10 mouse cellular contexts compared by ENCODE assay signal in the genomic region with DNA sequence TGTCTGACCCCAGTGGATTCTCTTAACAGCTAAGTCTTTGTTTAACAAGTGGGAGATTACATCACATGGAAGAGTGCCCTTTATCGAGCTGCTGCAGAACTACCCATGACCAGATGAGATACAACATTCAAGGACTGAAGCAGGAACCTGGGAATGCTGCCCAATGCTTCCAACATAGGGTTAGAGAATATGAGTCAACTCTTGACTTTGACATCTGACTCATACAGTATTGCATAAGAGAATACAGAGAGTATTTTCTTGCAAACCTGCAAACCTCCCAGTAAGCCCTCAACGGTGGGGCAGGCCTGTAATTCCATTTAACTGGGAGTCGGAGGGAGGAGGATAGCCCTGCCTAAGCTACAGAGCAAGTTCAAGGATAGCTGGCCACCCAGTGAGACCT. TPM values are rescaled to one million over a fixed set of nuclear protein-coding genes. Genes with fewer than 3 reads are reported as not detected.
DNase-seq lines count a peak whose midpoint lies in the region; ATAC-seq lines count a peak whose summit lies in the region.
"Had no signal": no experiment of that assay in that cellular context is flagged by ENCODE, and none has a peak within 500 bp of the region (broad histone marks: within the 10 kb centered on the region; RNA-seq: fewer than 3 reads in every experiment).

No protein-coding gene starts in this region.

- H3K9me3 ChIP-seq in midbrain, embryonic 13.5 days, result no peaks in the 10 kb centered on the region
- H3K9me3 ChIP-seq: embryonic facial prominence, embryonic 12.5 days had no signal

- H3K27me3 ChIP-seq in midbrain, embryonic 13.5 days, result no peaks in the 10 kb centered on the region
- H3K27me3 ChIP-seq: embryonic facial prominence, embryonic 12.5 days had no signal

- H3K27ac ChIP-seq in midbrain, embryonic 13.5 days, result no peak overlapping the region
- H3K27ac ChIP-seq: embryonic facial prominence, embryonic 12.5 days had no signal

- peak; percentile 42 to 51 for DNase-seq in kidney, adult 8-10 months
- no peak for DNase-seq in kidney, postnatal 4 days
- DNase-seq in 416B (ENCODE audit: low read depth), result peak; percentile 82
- peak; percentile 58 for DNase-seq in adrenal gland, postnatal 25 days
- DNase-seq in lung, postnatal 14 days, result peak; percentile 26
- no peak for DNase-seq in spleen, postnatal 4 days (ENCODE audit: low spot score in 2 of 2)
- DNase-seq in cerebellum, adult 11 months, result no peak
- DNase-seq: cerebellum, adult 11-12 months had no signal

- no peaks in the 10 kb centered on the region for H3K36me3 ChIP-seq in midbrain, embryonic 13.5 days
- H3K36me3 ChIP-seq: embryonic facial prominence, embryonic 12.5 days had no signal

- 84% methylated on average over 3 of the region's 3 CpGs for WGBS in midbrain, embryonic 13.5 days

- no peak overlapping the region for H3K4me3 ChIP-seq in midbrain, embryonic 13.5 days (replicated peaks)
- H3K4me3 ChIP-seq: embryonic facial prominence, embryonic 12.5 days had no signal

- no peak overlapping the region for H3K4me2 ChIP-seq in midbrain, embryonic 13.5 days (replicated peaks)
- H3K4me2 ChIP-seq: embryonic facial prominence, embryonic 12.5 days had no signal

- H3K4me1 ChIP-seq in midbrain, embryonic 13.5 days (replicated peaks), result 0 out of 2 replicates have a peak, but pooled peaks cover 2% of the 10 kb centered on the region
- H3K4me1 ChIP-seq: embryonic facial prominence, embryonic 12.5 days had no signal

- ATAC-seq in midbrain, embryonic 13.5 days, result no peak

- H3K9ac ChIP-seq in midbrain, embryonic 13.5 days (replicated peaks), result no peak overlapping the region
- H3K9ac ChIP-seq: embryonic facial prominence, embryonic 12.5 days had no signal

RNA-seq across cellular contexts. Expression of gene Gas2l3, which starts 15.0 kb away (rescaled TPM):
- 4.5 and 8.0 TPM in 2 replicates for total RNA-seq in adrenal gland, postnatal 25 days (2021)
- polyA plus RNA-seq in midbrain, embryonic 13.5 days (2015; fragmentation: Nextera tagmentation; extraction: Ambion mirVana), result 6.8 and 7.3 TPM in 2 replicates

Comparison
In these comparisons a context has a peak if more than half of its experiments do, and no peak if none do; other contexts are left out.
1. DNase-seq: peak in kidney, adult 8-10 months (2 of 2), 416B (single experiment), adrenal gland, postnatal 25 days (single experiment) and lung, postnatal 14 days (single experiment); none in kidney, postnatal 4 days (0 of 2), spleen, postnatal 4 days (0 of 2) and cerebellum, adult 11 months (single experiment).